Mouse (Mus musculus) megakaryocyte-erythroid progenitor cell, adult 5 weeks (primary cell): ENCODE results near the gene Akap10. TPM values are rescaled to one million over a fixed set of nuclear protein-coding genes. Genes with fewer than 3 reads are reported as not detected.

Experiments
- polyA plus RNA-seq: library from polyadenylated mRNA; stranded (reverse); fragments of >175 nt; gene quantifications from 2 replicates; pipeline ENCODE4 v1.2.3, GENCODE M21; 2012

The Akap10 gene
- 28.7 and 34.9 TPM in 2 replicates for polyA plus RNA-seq

GRCm38 (mm10) chr11:61930098-61930517, at the start of gene Akap10:
Gene Akap10, minus strand, starts transcription at chr11:61930252.

DNA sequence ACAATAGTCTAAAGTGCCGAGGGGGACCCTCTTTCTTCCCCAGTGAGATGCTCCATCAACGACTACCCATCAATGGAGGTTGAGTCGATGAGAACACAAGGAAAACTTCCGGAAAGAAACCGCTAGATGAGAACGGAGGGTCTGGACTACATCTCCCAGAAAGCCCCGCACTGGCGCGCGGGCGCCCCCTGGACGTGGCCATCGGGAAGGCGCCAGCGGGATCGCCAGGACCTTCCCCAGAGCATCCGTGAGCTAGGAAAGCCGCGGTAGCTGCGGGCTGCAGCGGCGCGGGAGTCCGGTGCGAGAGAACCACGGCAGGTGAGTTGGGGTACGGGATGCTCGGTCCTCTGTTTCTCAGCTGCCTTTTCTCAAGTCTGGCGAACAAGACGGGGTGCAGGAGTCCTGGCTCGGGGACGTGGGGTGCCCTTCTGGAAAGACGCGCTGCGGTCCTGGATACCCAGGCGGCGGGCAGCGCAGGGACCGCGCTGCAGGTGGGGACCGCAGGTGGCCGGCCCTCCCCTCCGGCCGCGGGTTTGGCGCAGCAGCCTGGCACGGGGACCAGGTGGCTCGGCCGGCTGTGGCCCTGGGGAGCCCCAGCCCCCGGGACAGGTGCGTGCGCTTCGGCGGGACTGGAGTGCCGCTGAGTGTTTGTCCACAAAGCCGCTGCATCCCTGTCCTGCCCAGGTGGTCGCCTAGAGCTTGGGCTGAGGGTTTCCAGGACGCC, 26.7 kb upstream of the Akap10 start, which contains the start of gene Specc1:
Specc1 (plus strand) TSS at position 192 of the 724 bp plus-strand sequence.

GRCm38 (mm10) chr11:61854988-61855411, 75.1 kb downstream of the Akap10 start, which contains the start of gene Ulk2:
Gene Ulk2, minus strand, starts transcription at chr11:61855073.

Other genes with a start within 250 kb of the Akap10 start
- 0.25 and 0.46 TPM in 2 replicates for gene Fam83g, start 246.2 kb downstream of the Akap10 start, polyA plus RNA-seq
- gene Slc5a10, start 209.4 kb downstream of the Akap10 start, polyA plus RNA-seq: not detected in 2 replicates
- 18.9 and 20.7 TPM in 2 replicates for gene Prpsap2, start 168.2 kb downstream of the Akap10 start, polyA plus RNA-seq
- 4.4 and 5.0 TPM in 2 replicates for gene Ulk2, start 75.2 kb downstream of the Akap10 start, polyA plus RNA-seq
- gene Specc1, start 26.5 kb upstream of the Akap10 start, polyA plus RNA-seq: 3.2 and 3.9 TPM in 2 replicates